Mouse (Mus musculus) monocyte, adult 5-6 weeks (primary cell): ENCODE data around the gene Kalrn. TPM values are rescaled to one million over a fixed set of nuclear protein-coding genes. Genes with fewer than 3 reads are reported as not detected.

Source experiments
- ATAC-seq: fragments of 153-309, 156-312 bp; replicated peaks from 2 replicates; pipeline ENCODE4 v1.8.0; 2017; ENCODE audit warnings: mild to moderate bottlenecking; ENCODE audit not compliant: low TSS enrichment, insufficient number of reproducible peaks, severe bottlenecking, poor library complexity, low FRiP score
- total RNA-seq: library from RNA; stranded (forward); fragments of 200-1000, 200-491, 200-594 nt; gene quantifications from 3 replicates; pipeline ENCODE4 v1.2.3, GENCODE M21; 2017

The Kalrn gene
- total RNA-seq, 1 experiment from 2014 or later: 1.7 TPM

GRCm38 (mm10) chr16:34515485-34515884 lies 57.8 kb downstream of the Kalrn start:
- ATAC-seq: no peak

GRCm38 (mm10) chr16:34513956-34514593 lies 59.3 kb downstream of the Kalrn start:
- no peak for ATAC-seq

GRCm38 (mm10) chr16:34512326-34512725 lies 61.0 kb downstream of the Kalrn start:
- no peak for ATAC-seq

DNA sequence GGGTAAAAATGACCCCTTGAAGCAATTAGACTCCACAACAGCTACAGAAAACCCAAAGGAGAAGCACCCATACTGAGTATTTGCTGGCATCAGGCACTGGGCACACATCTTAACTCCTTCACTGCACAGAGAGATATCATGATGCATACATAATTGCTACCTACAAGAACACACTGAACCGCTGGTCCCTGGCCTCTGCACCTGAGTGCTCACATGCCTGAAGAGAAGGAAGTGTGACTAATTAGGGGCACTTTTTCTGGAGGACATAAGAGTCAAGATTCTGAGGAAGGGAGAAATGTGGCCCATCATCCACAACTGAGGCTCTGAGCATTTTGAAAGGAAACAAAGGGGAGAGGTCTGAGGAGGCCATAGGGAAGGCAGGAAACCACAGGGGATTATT lies 65.2 kb downstream of the Kalrn start:
- ATAC-seq: no peak

GRCm38 (mm10) chr16:34506048-34506447 lies 67.3 kb downstream of the Kalrn start:
- no peak for ATAC-seq

DNA sequence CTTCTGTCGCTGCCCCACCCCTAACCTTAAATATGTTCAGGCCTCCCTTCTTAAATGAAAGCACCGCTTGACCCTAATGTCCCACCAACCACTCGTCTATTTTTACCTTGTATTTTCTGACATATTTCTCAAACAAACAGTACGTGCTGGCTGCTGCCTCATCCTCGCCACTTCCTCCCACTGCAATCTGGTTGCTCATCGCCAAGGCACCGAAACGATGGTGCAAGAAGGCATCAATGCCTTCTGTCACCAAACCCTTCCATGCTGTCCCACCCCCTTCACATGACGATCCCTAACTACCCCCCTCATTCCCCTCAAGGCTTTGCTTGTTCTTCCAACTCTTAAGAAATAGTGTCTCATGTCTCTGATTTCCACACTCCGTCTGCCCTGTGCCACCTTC lies 69.1 kb downstream of the Kalrn start:
- ATAC-seq: no peak

DNA sequence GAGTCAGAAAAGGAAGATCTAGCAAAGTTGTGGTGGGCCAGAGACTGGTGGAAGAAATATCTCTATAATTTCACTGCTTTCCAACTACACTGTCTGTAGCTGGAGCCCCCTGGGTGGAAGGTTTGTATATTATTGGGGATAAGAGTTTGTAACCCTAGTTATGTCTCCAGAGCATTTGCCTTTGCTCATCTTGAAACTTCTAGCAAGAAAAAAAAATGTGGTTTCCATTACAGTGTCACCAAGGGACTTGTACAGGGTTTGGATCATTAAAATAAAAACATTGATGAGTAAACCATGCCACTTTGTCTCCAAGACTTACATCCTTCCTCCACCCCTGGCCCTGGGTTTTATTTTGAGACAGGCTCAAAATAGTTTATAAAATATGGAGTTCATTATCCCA lies 71.2 kb downstream of the Kalrn start:
- ATAC-seq: no peak

DNA sequence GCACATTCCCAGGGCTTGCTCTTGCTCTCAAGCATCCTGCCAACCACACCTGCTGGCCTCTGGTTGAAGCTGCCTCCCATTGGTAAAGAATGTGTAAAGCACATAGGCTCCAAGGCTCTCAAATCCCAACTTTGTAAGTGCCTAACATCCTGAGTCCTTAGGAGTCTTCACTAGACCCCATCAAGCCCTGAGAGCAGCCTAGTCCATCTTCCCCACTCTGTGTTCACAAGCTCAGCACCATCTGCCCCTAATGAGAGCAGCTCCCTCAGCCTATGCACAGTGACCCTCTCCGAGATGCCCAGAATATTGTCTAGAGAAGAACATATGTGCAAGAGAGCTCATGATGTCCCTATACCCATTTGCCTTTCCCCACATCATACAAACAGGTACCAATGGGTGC lies 78.6 kb downstream of the Kalrn start:
- ATAC-seq: no peak

GRCm38 (mm10) chr16:34493914-34494313 lies 79.4 kb downstream of the Kalrn start:
- ATAC-seq: no peak

DNA sequence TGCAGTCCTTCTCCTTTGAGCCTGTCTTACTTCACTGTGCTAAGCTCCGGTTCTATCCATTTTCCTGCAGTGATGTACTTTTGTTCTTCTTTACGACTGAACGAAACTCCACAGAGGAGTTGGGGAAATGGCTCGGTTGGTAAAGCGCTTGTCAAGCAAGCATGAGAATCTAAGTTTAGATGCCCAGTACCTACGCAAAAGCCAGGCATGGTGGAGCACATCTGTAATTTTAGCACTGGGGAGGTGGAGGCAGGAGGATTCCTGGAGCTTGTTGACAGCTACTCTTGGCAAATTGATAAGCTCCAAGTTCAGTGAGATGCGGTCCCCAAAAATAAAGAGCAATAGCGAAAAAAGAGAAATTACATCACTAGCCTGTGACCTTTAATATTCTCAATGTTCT lies 82.1 kb downstream of the Kalrn start:
- ATAC-seq: no peak

- no peak for ATAC-seq
Measured at GRCm38 (mm10) chr16:34490506-34490905, 82.8 kb downstream of the Kalrn start.

GRCm38 (mm10) chr16:34489805-34490325 lies 83.5 kb downstream of the Kalrn start:
- no peak for ATAC-seq

- no peak for ATAC-seq
Measured at GRCm38 (mm10) chr16:34487823-34488222, 85.5 kb downstream of the Kalrn start.

GRCm38 (mm10) chr16:34487268-34487667 lies 86.1 kb downstream of the Kalrn start:
- no peak for ATAC-seq

DNA sequence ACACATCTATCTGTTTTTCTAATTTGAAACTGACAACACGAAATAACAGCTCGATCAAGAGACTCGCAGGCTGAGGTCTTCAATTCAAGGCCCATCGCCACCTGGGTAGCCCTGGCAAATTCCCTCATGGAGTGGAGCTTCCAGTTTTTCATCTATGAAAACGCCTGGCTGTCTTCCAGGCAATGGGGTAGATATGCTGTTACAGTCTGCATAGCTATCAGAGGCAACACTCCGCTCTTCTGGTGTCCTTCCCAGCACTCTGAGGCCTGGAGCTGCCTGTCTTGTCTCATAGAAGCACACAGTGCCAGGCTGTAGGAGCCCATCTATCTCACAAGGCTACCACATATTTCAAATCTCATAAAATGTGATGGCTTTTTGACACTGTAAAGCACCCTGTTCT lies 87.8 kb downstream of the Kalrn start:
- no peak for ATAC-seq

GRCm38 (mm10) chr16:34484921-34485320 lies 88.4 kb downstream of the Kalrn start:
- no peak for ATAC-seq

DNA sequence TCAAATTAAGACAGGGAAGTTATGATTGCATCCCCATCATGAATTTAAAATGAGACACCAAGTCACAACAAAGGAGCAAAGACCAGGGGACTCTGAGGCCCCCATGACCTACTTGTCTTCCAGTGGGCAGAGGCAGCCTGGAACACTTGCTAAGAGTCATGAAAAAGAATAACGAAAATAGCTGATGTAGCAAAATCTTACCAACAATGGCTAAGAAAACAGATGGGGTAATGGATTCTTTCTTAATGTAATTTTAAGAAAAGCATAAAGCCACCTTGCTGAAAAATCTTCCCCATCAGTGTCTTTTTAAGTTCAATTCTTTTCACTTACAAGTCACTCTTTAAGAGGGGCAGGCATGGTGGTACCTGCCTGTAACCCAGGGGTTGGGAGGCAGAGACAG lies 89.1 kb downstream of the Kalrn start:
- ATAC-seq: no peak

DNA sequence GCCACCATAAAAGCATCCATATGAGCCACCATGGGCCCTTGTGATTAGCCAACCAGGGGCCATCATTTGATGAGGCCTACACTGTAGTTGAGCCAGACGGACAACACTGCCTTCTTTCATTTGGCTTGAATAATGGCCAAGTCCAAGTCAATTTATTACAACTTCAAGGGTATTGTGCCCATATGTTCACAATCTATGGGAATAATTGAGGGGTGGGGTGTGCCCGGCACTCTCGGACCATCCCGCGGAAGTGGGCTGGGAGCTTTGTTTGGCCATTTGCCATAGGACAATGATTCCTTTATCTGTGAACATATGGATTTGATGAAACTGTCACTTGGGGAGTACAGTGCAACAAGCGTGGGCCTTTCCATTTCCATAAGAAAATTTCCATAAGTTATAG lies 89.6 kb downstream of the Kalrn start:
- ATAC-seq: no peak

- no peak for ATAC-seq
Measured at GRCm38 (mm10) chr16:34474741-34475140, 98.6 kb downstream of the Kalrn start.

GRCm38 (mm10) chr16:34473891-34474290 lies 99.4 kb downstream of the Kalrn start:
- no peak for ATAC-seq

DNA sequence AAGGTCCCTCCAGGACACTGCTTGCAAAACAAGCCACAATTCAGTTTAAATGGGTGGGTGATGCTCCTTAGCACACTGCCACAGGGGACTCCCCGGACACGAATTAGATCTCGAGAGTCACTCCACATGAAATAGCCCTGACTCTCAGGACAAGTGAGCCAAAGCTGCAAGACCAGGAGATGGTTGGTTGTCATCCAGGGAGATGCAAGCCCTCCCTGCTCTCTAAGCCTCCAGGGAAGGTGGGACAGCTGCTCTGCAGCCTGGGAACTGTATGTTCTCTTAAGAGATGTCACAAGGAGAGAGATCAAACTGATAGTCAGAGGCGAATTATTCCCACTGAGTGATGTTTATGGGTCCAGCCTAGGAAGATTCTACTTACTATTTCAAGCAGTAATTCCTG lies 101.9 kb downstream of the Kalrn start:
- ATAC-seq: no peak
